Mouse (Mus musculus): Measurements from ENCODE around the gene Atl2. TPM values are rescaled to one million over a fixed set of nuclear protein-coding genes. Genes with fewer than 3 reads are reported as not detected.

The Atl2 gene
- 36.3 and 39.3 TPM in 2 replicates for polyA plus RNA-seq (2016; fragmentation: Nextera tagmentation; extraction: Ambion mirVana)

GRCm38 (mm10) chr17:79895911-79896423 is at the start of gene Atl2:
Gene Atl2, minus strand, starts transcription at chr17:79896123.
- Histone ChIP-seq H3K9me3 (replicated peaks) (no peaks in the 10 kb centered on the region), H3K4me1 (peaks cover 29% of the 10 kb centered on the region), H3K4me3 (peak within 1 kb of the TSS; percentile 99), H3K27ac (peak within 1 kb of the TSS; percentile 95), H3K36me3 (no peaks in the 10 kb centered on the region), H3K27me3 (peaks cover 16% of the 10 kb centered on the region), H3K9ac (peak within 1 kb of the TSS; percentile 95), H3K4me2 (replicated peaks) (peak within 1 kb of the TSS; percentile 74)
- WGBS, result under 1% methylated on average over 49 of the region's 51 CpGs
- ATAC-seq (ENCODE audit: low FRiP score), result peak; percentile 93

GRCm38 (mm10) chr17:79944851-79945250 is 48.9 kb upstream of the Atl2 start:
- Histone ChIP-seq H3K36me3 (no peaks in the 10 kb centered on the region), H3K4me2 (replicated peaks) (no peak overlapping the region), H3K4me1 (peaks cover 9% of the 10 kb centered on the region; the same call in 1 of the 2 replicates), H3K27me3 (no peaks in the 10 kb centered on the region), H3K4me3 (no peak overlapping the region), H3K27ac (no peak overlapping the region), H3K9me3 (replicated peaks) (no peaks in the 10 kb centered on the region), H3K9ac (no peak overlapping the region)
- WGBS, result 77% methylated on average over 6 of the region's 6 CpGs
- no peak for ATAC-seq (ENCODE audit: low FRiP score)

DNA sequence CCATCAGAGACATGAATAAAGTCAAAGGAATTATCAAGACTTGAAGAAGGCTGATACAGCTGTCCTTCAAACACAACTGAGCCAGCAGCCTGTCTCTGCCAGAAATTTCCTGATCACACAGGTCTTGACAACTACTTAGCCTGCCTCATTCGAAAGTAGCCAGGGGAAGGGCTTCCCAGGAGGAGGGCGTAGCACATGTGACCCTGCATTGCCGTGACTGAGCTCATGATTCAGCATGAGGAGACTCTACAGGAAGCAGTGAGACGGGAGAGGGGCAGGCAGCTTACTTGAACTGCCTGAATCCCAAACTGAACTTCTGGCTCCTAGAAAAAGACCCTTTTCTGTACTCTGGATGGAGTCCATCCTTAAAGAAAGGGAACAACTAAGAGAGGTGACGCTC is 46.5 kb upstream of the Atl2 start:
- H3K36me3 ChIP-seq, result no peaks in the 10 kb centered on the region
- H3K4me1 ChIP-seq, result no peaks in the 10 kb centered on the region; the same call in 1 of the 2 replicates
- WGBS, result 79% methylated on average over 5 of the region's 5 CpGs
- no peak overlapping the region for H3K9ac ChIP-seq
- H3K4me3 ChIP-seq, result no peak overlapping the region
- no peak for ATAC-seq (ENCODE audit: low FRiP score)
- H3K27me3 ChIP-seq, result no peaks in the 10 kb centered on the region
- no peak overlapping the region for H3K27ac ChIP-seq
- no peaks in the 10 kb centered on the region for H3K9me3 ChIP-seq (replicated peaks)
- no peak overlapping the region for H3K4me2 ChIP-seq (replicated peaks)

DNA sequence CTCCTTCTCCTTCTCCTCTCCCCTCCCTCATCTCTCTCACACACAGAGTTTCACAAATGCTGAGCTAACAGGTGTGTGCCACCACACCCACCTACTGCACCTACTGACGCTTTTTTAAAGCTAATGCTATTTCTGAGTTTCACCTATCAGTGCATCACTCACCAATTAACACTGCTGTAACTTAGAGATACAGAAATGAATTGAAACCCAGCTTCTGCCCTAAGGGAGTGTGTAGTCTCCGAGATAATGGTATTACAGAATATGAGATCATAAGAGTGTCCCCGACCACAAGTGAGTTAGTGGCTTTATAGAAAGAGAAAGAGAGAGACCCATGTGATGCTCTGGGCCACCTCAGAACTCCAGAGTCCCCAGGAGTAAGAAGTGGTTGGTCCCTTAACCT is 43.2 kb upstream of the Atl2 start:
- H3K4me1 ChIP-seq, result no peaks in the 10 kb centered on the region; the same call in 1 of the 2 replicates
- H3K9ac ChIP-seq, result no peak overlapping the region
- no peak for ATAC-seq (ENCODE audit: low FRiP score)
- H3K27me3 ChIP-seq, result no peaks in the 10 kb centered on the region
- whole genome bisulfite sequencing, result 85% methylated on average over 3 of the region's 3 CpGs
- H3K27ac ChIP-seq, result no peak overlapping the region
- no peak overlapping the region for H3K4me2 ChIP-seq (replicated peaks)
- H3K4me3 ChIP-seq, result no peak overlapping the region
- H3K36me3 ChIP-seq, result no peaks in the 10 kb centered on the region
- no peaks in the 10 kb centered on the region for H3K9me3 ChIP-seq (replicated peaks)

DNA sequence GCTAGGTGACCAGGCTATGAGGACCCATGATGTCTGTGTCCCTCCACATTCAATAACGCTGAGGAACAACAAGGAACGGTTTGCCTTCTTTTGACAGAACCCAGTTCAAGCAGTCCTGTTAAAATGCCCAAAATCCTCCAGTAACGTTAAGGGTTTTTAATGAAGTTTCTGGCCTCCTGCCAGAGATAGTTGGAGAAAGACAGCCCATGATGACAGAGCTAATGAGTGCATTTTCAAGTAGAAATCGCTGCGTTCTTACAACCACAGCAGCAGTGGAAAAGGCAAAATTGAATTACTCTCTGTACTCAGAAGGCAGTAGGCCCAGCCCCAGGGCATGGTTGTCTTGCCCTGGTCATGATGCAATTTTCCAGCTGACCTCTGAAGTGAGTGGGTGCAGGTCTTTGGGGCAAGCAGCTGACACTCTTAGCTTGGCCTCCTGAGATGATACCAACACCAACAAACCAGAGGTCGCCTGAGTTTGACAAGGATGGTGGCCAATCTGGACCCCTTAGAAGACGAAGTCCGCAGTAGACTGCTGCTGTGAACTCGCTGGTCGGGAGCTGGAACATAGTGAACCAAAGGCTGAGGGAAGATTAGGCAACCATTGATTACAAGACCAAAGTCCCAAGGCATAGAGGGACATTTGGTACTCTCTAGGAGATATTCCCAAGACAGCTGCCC is 42.1 kb upstream of the Atl2 start:
- H3K27ac ChIP-seq, result no peak overlapping the region
- no peak for ATAC-seq (ENCODE audit: low FRiP score)
- no peaks in the 10 kb centered on the region for H3K9me3 ChIP-seq (replicated peaks)
- H3K4me1 ChIP-seq, result no peaks in the 10 kb centered on the region
- no peak overlapping the region for H3K9ac ChIP-seq
- H3K4me3 ChIP-seq, result no peak overlapping the region
- H3K36me3 ChIP-seq, result no peaks in the 10 kb centered on the region
- 86% methylated on average over 10 of the region's 10 CpGs for WGBS
- no peak overlapping the region for H3K4me2 ChIP-seq (replicated peaks)
- H3K27me3 ChIP-seq, result no peaks in the 10 kb centered on the region

DNA sequence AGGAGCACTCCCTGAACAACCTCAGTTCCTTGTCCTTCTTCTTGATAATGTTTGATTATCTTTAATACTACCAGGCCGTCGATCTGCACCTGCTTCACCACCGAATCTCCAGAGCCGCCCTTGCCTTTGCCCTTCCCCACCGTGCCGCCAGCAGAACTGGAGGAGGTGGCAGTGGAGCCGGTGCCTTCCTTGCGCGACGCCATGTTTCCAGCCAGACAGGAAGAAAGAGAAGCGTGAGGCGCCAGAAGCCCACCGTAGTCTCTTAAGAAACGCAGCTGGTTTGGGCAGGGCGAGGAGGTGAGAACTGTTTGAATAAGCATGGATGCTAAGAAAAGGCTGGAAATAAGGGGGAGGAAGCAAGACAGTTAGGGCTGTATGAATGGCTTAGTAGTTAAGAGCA is 38.4 kb upstream of the Atl2 start:
- Histone ChIP-seq H3K27me3 (no peaks in the 10 kb centered on the region), H3K9me3 (replicated peaks) (no peaks in the 10 kb centered on the region), H3K27ac (no peak overlapping the region), H3K36me3 (no peaks in the 10 kb centered on the region), H3K9ac (no peak overlapping the region), H3K4me2 (replicated peaks) (no peak overlapping the region), H3K4me1 (no peaks in the 10 kb centered on the region), H3K4me3 (no peak overlapping the region)
- 93% methylated on average over 15 of the region's 15 CpGs for WGBS
- ATAC-seq (ENCODE audit: low FRiP score), result no peak

- H3K27ac ChIP-seq, result no peak overlapping the region
- ATAC-seq (ENCODE audit: low FRiP score), result no peak
- H3K36me3 ChIP-seq, result no peaks in the 10 kb centered on the region
- WGBS, result 55% methylated on average over 5 of the region's 5 CpGs
- no peaks in the 10 kb centered on the region for H3K27me3 ChIP-seq
- no peaks in the 10 kb centered on the region for H3K4me1 ChIP-seq
- H3K4me3 ChIP-seq, result no peak overlapping the region
- H3K9ac ChIP-seq, result no peak overlapping the region
- H3K9me3 ChIP-seq (replicated peaks), result no peaks in the 10 kb centered on the region
- no peak overlapping the region for H3K4me2 ChIP-seq (replicated peaks)
Measured at GRCm38 (mm10) chr17:79932676-79933278, 36.9 kb upstream of the Atl2 start.

DNA sequence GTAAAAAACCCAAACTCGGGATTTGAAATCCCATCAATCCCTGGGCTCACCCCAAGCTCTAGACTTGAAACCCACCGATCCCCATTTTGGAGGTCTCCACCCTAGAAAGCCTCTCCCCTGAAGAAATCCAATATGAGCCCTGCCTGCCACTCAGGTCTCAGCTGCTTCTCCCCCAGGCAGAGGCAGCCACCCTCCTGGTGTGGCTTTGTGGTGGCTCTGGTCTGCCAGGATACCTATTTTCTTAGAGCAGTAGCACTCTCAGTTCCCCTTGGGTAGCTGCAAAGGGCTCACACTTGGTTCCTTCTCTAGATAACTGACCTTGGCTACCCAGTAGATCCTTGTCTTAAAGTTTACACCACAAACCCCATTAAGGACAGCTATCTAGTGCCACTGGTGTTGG is 31.2 kb upstream of the Atl2 start:
- H3K27ac ChIP-seq, result no peak overlapping the region
- H3K4me1 ChIP-seq, result no peaks in the 10 kb centered on the region
- H3K4me3 ChIP-seq, result no peak overlapping the region
- no peaks in the 10 kb centered on the region for H3K36me3 ChIP-seq
- H3K9me3 ChIP-seq (replicated peaks), result no peaks in the 10 kb centered on the region
- ATAC-seq (ENCODE audit: low FRiP score), result no peak
- H3K4me2 ChIP-seq (replicated peaks), result no peak overlapping the region
- no peaks in the 10 kb centered on the region for H3K27me3 ChIP-seq
- no peak overlapping the region for H3K9ac ChIP-seq
- 87% methylated on average over 2 of the region's 2 CpGs for WGBS

DNA sequence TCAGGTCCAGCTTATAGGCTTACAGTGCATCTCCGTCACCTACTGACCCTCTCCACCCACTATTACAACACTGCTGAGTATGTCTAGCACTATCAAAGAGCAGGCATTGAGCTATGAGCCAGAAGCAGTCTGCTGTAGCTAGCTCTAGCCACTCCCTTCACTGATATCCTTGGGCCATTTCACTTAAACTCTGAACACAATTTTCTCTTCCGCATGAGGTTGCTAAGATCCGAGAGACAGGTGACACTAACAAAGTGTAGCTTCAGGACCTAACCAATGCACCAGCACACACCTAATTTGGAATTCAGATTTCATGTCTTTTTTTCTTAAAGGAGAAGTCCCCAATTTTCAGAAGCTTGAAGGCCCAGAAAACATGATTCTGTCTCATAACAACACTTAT is 30.6 kb upstream of the Atl2 start:
- Histone ChIP-seq H3K27ac (no peak overlapping the region), H3K36me3 (no peaks in the 10 kb centered on the region), H3K4me1 (no peaks in the 10 kb centered on the region), H3K27me3 (no peaks in the 10 kb centered on the region), H3K9me3 (replicated peaks) (no peaks in the 10 kb centered on the region), H3K9ac (no peak overlapping the region), H3K4me3 (no peak overlapping the region), H3K4me2 (replicated peaks) (no peak overlapping the region)
- WGBS, result 89% methylated on average over 3 of the region's 3 CpGs
- ATAC-seq (ENCODE audit: low FRiP score), result no peak

- Histone ChIP-seq H3K27ac (no peak overlapping the region), H3K9me3 (replicated peaks) (no peaks in the 10 kb centered on the region), H3K4me1 (no peaks in the 10 kb centered on the region), H3K36me3 (no peaks in the 10 kb centered on the region), H3K9ac (no peak overlapping the region), H3K27me3 (no peaks in the 10 kb centered on the region), H3K4me3 (no peak overlapping the region), H3K4me2 (replicated peaks) (no peak overlapping the region)
- no peak for ATAC-seq (ENCODE audit: low FRiP score)
- 95% methylated on average over 11 of the region's 11 CpGs for WGBS
Measured at GRCm38 (mm10) chr17:79925865-79926421, 30.0 kb upstream of the Atl2 start.

DNA sequence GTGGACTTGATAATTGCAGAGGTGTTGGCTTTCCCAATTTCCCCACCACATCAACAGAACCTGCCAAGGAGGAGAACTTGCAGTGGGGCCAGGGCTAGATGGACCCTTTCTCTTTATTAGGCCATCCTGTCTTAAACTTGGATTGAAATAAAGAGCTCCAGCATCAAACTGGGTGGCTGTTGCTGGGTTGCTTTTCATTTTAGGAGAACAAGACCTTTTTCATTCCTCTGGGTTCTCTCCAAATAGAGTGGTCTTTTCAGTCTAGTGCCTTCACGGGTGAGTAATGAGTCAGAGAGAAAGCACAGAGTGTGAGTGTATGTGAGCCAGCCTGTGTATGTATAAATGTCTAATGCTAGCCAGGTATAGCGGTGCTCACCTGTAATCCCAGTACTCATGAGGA is 24.4 kb upstream of the Atl2 start:
- no peak overlapping the region for H3K9ac ChIP-seq
- H3K27me3 ChIP-seq, result no peaks in the 10 kb centered on the region
- 79% methylated on average over 2 of the region's 2 CpGs for WGBS
- H3K4me3 ChIP-seq, result no peak overlapping the region
- 0 out of 2 replicates have a peak, but pooled peaks cover 2% of the 10 kb centered on the region for H3K4me1 ChIP-seq
- ATAC-seq (ENCODE audit: low FRiP score), result no peak
- H3K36me3 ChIP-seq, result no peaks in the 10 kb centered on the region
- H3K27ac ChIP-seq, result no peak overlapping the region
- no peak overlapping the region for H3K4me2 ChIP-seq (replicated peaks)
- H3K9me3 ChIP-seq (replicated peaks), result no peaks in the 10 kb centered on the region

- no peak for ATAC-seq (ENCODE audit: low FRiP score)
- Histone ChIP-seq H3K4me1 (0 out of 2 replicates have a peak, but pooled peaks cover 2% of the 10 kb centered on the region), H3K27me3 (no peaks in the 10 kb centered on the region), H3K4me2 (replicated peaks) (no peak overlapping the region), H3K4me3 (no peak overlapping the region), H3K9me3 (replicated peaks) (no peaks in the 10 kb centered on the region), H3K9ac (no peak overlapping the region), H3K36me3 (no peaks in the 10 kb centered on the region), H3K27ac (no peak overlapping the region)
- 58% methylated on average over 15 of the region's 15 CpGs for WGBS
Measured at GRCm38 (mm10) chr17:79919566-79920350, 23.8 kb upstream of the Atl2 start.

Measured in hindbrain, embryonic 12.5 days (tissue).